Mouse (Mus musculus) C2C12 (cell line): ENCODE measurements around the gene Stag1. TPM values are rescaled to one million over a fixed set of nuclear protein-coding genes. Genes with fewer than 3 reads are reported as not detected.

ENCODE experiments used
- H3K27me3 ChIP-seq: one replicate; pipeline ENCODE4 v1.6.1; 2011; ENCODE audit not compliant: control insufficient read depth, insufficient read depth, insufficient read length
- H3K36me3 ChIP-seq: one replicate; pipeline ENCODE4 v1.6.1; 2011; ENCODE audit not compliant: control insufficient read depth, insufficient read depth
- H3K4me3 ChIP-seq: one replicate; pipeline ENCODE4 v1.5.1; 2011; ENCODE audit warnings: mild to moderate bottlenecking, control low read depth; ENCODE audit not compliant: poor library complexity, insufficient read depth, severe bottlenecking
- H3K79me2 ChIP-seq: one replicate; pipeline ENCODE4 v1.6.1; 2011; ENCODE audit not compliant: control insufficient read depth, insufficient read depth
- H3K79me3 ChIP-seq: one replicate; pipeline ENCODE4 v1.6.1; 2011; ENCODE audit warnings: low read depth, control low read depth
- H3ac ChIP-seq: one replicate; pipeline ENCODE3; 2011; ENCODE audit warnings: low read depth; ENCODE audit not compliant: control insufficient read depth, insufficient read length
- CEBPB ChIP-seq: IDR thresholded peaks from one replicate; pipeline ENCODE4 v1.6.1; 2011; ENCODE audit warnings: low read depth, mild to moderate bottlenecking, control low read depth, moderate library complexity
- CTCF ChIP-seq: IDR thresholded peaks from one replicate; pipeline ENCODE4 v1.5.1; 2011; ENCODE audit not compliant: control insufficient read depth, insufficient read depth, insufficient read length
- FOSL1 ChIP-seq: IDR thresholded peaks from one replicate; pipeline ENCODE4 v1.8.0; 2011; ENCODE audit warnings: mild to moderate bottlenecking, low read length; ENCODE audit not compliant: poor library complexity, insufficient read depth, severe bottlenecking
- MAX ChIP-seq: IDR thresholded peaks from one replicate; pipeline ENCODE4 v1.6.1; 2011; ENCODE audit warnings: mild to moderate bottlenecking, control low read depth
- MYOD1 ChIP-seq: IDR thresholded peaks from one replicate; pipeline ENCODE4 v1.6.1; 2011; ENCODE audit warnings: low read depth; ENCODE audit not compliant: control insufficient read depth, insufficient read length
- MYOG ChIP-seq: IDR thresholded peaks from one replicate; pipeline ENCODE4 v1.6.1; 2011; ENCODE audit not compliant: control insufficient read depth, insufficient read length; ENCODE audit errors: extremely low read depth
- USF1 ChIP-seq: IDR thresholded peaks from one replicate; pipeline ENCODE4 v1.6.1; 2011; ENCODE audit warnings: low read depth, mild to moderate bottlenecking, control low read depth, moderate library complexity
- polyA plus RNA-seq: library from polyadenylated mRNA; unstranded; fragments of >200 nt; fragmentation: generic; extraction: Trizol; gene quantifications from one replicate; pipeline ENCODE4 v1.2.1, GENCODE M21; 2012; ENCODE audit warnings: missing spikeins

Gene Stag1
- polyA plus RNA-seq, 1 experiment, result 6.6 TPM

DNA sequence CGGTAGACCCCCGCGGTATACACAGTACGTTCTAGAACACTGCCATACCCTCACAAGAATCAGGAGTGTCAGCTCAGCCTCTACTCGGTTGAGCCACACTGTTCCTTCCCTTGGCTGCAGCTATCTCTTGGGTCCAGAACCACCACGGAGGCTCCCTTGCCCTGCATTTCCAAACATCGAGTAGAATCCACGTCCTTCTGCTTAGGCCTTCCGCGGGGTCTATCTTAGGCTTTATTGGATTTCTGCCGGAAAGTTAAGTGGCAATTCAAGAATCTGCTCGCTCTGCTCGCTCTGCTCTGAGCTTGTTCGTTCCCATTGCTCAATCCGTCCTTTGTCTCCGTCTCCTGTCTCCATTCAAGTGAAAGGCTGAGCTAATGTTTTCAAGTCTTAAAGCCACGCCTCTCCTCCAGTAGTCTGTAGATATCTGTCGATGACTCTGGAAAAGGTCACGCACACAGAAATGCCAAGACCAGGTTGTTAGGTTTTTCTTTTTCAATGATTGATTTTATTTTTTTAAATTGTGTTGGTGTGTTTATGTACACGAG, 17.3 kb upstream of the Stag1 start:
- Histone ChIP-seq H3K79me3 (no peaks in the 10 kb centered on the region), H3K79me2 (no peaks in the 10 kb centered on the region), H3K27me3 (no peaks in the 10 kb centered on the region), H3K36me3 (no peaks in the 10 kb centered on the region), H3K4me3 (no peak overlapping the region), H3ac (no peak overlapping the region)
- TF ChIP-seq MYOD1 (no peak), MAX (no peak), FOSL1 (no peak), CTCF (no peak), CEBPB (no peak), MYOG (no peak), USF1 (no peak)

DNA sequence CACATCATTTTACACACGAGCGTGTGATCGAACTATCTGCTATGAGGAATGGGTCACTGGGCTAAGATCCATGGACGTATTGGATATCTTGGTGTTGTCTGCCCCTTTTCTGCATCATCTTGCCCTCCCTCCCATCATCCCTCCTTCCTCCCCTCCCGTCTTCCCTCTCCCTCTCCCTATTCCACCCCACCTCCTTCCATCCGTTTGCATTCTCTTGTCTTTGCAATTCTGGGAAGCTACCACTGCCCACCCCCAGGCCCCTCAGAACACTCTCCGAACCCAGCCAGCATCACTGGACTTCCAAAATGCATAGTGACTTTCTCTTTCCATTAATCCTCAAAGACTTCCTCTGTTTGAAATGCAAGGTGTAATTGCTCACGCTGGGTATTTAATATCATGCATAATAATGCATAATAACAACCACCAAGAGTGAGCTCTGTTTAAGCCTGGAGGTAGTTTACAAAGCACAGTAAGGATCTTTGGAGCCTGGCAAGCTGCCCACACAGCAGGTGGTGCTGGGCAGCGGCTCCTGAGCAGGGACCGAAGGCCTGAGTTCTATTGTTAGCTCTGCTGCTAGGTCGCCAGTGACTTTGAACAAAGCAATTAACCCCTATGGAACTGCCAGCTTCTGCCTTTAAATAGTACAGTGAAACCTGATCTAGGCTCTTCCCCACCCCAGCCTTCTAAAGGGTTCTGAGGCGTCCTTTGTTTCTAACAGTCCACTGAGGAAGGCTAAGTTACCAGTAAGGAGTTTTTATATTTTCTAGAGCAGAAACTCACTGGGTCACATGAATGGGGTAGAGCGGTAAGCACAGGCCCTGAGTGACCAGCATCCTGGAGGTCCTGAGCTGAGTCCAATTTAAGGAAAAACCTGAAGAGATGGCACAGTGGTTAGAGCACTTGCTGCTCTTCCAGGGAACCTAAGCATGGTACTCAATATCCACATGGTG, 15.8 kb upstream of the Stag1 start:
- H3K79me3 ChIP-seq, result no peaks in the 10 kb centered on the region
- H3K27me3 ChIP-seq, result no peaks in the 10 kb centered on the region
- no peaks in the 10 kb centered on the region for H3K79me2 ChIP-seq
- TF ChIP-seq MAX (no peak), USF1 (no peak), CTCF (no peak), CEBPB (no peak), FOSL1 (no peak), MYOD1 (no peak), MYOG (no peak)
- H3K36me3 ChIP-seq, result no peaks in the 10 kb centered on the region
- no peak overlapping the region for H3K4me3 ChIP-seq
- no peak overlapping the region for H3ac ChIP-seq

GRCm38 (mm10) chr9:100582883-100583575, 14.6 kb upstream of the Stag1 start:
- Histone ChIP-seq H3K27me3 (no peaks in the 10 kb centered on the region), H3ac (no peak overlapping the region), H3K4me3 (no peak overlapping the region), H3K79me2 (no peaks in the 10 kb centered on the region), H3K79me3 (no peaks in the 10 kb centered on the region), H3K36me3 (no peaks in the 10 kb centered on the region)
- TF ChIP-seq FOSL1 (no peak), USF1 (no peak), MAX (no peak), MYOG (no peak), MYOD1 (no peak)

GRCm38 (mm10) chr9:100584031-100584430, 13.6 kb upstream of the Stag1 start:
- TF ChIP-seq CTCF (no peak), MYOD1 (no peak), MYOG (no peak), USF1 (no peak), FOSL1 (no peak), MAX (no peak), CEBPB (no peak)
- Histone ChIP-seq H3K36me3 (no peaks in the 10 kb centered on the region), H3K79me3 (no peaks in the 10 kb centered on the region), H3K79me2 (no peaks in the 10 kb centered on the region), H3K27me3 (no peaks in the 10 kb centered on the region), H3ac (no peak overlapping the region), H3K4me3 (no peak overlapping the region)

DNA sequence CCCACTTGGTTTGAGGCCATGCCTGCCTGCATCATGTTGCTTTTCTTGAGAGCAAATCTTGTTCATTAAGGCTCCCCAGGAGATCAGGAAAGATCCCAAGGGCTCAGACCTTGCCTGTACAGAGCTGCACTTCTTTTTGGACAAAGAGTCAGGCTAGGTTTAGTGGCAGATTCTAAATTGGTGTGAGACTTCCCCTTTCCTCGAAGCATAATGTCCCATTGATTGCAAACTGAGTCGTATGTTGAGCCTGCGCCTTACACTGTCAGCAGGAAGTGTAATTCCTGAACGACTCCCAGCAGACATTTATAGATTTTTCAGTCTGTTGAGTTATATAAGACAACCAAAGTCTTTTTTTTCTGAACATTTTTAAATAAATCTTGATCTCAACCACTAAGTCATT, 7.1 kb upstream of the Stag1 start:
- H3K4me3 ChIP-seq, result no peak overlapping the region
- no peaks in the 10 kb centered on the region for H3K27me3 ChIP-seq
- TF ChIP-seq MAX (no peak), MYOG (no peak)
- H3K79me3 ChIP-seq, result no peaks in the 10 kb centered on the region
- no peaks in the 10 kb centered on the region for H3K79me2 ChIP-seq
- H3ac ChIP-seq, result no peak overlapping the region
- H3K36me3 ChIP-seq, result no peaks in the 10 kb centered on the region
